Mouse (Mus musculus): ENCODE measurements around the gene Tmem102. TPM values are rescaled to one million over a fixed set of nuclear protein-coding genes. Genes with fewer than 3 reads are reported as not detected.

Gene Tmem102
- polyA plus RNA-seq (2017; shearing (Covaris generic)), result not detected

- no peak for ATAC-seq
Observed at GRCm38 (mm10) chr11:69804972-69805909, at the start of gene Tmem102. Gene Tmem102 (minus strand): TSS chr11:69805624.

- no peak for ATAC-seq
Observed at GRCm38 (mm10) chr11:69854680-69855079, 49.3 kb upstream of the Tmem102 start.

DNA sequence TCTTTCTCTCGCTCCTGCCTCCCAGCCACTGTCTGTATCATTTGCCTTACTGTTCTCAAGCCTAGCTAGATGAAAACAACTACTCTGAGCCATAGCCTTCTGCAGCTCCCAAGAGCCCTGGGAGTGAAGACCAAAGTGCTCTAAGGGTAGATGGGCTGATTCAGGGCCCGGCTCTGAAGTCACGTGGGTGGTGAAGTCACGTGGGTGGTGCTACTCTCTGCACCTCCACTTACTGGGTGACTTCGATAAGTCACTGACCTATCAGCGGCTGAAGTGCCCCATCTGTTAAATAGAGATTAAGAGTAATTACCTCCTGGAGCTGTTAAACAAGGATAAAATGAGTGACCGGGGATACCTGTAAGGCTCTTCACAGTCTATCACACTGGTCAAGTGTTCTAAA is 48.6 kb upstream of the Tmem102 start:
- ATAC-seq, result no peak

- ATAC-seq, result no peak
Observed at GRCm38 (mm10) chr11:69850754-69851153, 45.3 kb upstream of the Tmem102 start.

DNA sequence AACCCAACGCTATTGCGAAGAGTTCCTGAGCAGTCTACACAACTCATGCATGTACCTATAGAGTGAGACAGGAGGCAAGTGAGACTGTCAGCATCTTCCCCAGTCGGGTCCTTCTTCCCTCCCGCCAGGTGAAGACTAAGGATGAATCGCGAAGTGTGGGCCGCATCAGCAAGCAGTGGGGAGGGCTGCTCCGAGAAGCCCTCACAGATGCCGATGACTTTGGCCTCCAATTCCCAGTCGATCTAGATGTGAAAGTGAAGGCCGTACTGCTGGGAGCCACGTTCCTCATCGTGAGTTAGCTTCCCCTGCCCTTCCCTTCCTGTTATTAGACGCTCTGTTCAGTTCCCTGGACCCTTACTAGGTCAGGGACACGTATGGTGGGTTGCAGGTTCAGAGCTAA is 44.5 kb upstream of the Tmem102 start:
- ATAC-seq, result no peak

- ATAC-seq, result no peak
Observed at GRCm38 (mm10) chr11:69849128-69849527, 43.7 kb upstream of the Tmem102 start.

GRCm38 (mm10) chr11:69848021-69848420 is 42.6 kb upstream of the Tmem102 start:
- ATAC-seq, result no peak

GRCm38 (mm10) chr11:69846738-69847688 is 41.6 kb upstream of the Tmem102 start:
- peak; percentile 71 for ATAC-seq

GRCm38 (mm10) chr11:69846198-69846680 is 40.8 kb upstream of the Tmem102 start, which contains the start of gene Plscr3:
Gene Plscr3 (plus strand): TSS chr11:69846376.
- peak; percentile 82 for ATAC-seq

DNA sequence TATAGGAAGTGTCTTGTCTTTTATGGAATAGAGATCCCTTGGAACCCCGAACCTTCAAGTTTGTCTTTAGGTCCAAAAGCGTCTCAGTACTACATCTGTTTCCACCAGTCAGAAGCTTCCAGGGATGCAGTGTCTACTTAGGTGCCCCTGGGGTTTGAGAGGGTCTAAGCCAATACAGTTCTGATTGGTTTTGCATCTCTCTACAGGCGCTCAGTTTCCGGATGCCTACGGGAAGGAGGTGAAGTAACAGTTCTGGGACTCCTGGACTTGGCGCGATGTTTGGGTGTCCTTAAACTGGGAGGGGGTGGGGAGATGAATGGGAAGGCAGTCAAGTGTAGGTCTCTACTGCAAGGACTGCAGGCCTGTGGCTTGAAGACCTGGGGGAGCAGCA is 33.3 kb upstream of the Tmem102 start:
- peak; percentile 6 for ATAC-seq

DNA sequence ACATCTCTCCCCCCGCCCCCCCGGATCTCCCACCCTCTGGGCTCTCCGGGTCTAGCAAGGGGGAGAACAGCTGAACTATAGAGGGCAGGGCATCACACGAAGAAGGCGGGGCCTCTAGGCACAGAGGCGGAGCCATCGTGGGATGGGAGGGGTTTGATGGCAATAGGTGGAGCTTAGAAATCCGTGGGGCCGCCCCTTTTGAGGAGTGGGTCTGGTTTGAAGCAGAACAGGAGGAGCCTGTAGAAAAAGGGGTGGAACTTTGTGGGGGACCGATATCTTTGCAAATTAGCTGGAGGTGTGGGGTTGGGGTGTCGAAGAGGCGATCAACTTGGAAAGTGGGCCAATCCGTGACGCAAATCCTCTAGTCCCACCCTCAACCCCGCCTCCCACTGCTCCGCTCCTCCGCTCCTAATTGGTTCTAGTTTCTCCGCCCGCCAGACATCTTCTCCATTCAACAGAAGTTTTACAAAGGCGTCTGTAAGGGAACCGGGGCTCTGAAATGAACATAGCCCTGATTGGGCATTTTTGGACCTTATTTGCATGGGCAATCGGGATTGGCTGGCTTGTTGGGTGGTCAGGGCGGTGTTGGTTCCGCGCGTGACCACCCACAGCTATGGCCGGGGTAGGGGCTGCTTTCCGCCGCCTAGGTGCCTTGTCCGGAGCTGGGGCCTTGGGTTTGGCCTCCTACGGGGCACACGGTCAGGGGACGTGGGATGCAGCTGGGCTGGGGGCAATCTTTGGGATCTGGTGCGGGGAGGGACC is 32.7 kb upstream of the Tmem102 start, which contains the start of gene Tmem256:
Gene Tmem256 (plus strand): TSS at position 563 of the 762 bp plus-strand sequence.
- ATAC-seq, result peak; percentile 85

DNA sequence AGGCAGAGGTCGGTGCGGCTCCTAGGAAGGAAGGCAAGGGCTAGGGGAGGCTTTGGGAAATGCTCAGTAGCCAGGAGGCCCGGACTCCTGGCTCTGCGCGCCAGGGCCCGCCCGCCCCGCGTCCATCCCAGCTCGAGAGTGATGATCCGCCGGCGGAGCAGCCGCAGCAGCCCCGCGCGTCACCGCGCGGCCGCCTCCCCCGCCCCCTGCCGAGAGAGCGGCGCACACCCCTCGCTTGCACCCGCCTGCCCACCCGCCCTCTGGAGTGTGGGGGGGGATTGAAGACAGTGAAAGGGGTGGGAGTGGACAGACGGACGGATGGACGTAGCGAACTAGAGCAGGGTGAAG is 32.2 kb upstream of the Tmem102 start, which contains the start of gene Nlgn2:
Gene Nlgn2 (minus strand): TSS at position 181 of the 348 bp plus-strand sequence.
- ATAC-seq, result peak; percentile 20

DNA sequence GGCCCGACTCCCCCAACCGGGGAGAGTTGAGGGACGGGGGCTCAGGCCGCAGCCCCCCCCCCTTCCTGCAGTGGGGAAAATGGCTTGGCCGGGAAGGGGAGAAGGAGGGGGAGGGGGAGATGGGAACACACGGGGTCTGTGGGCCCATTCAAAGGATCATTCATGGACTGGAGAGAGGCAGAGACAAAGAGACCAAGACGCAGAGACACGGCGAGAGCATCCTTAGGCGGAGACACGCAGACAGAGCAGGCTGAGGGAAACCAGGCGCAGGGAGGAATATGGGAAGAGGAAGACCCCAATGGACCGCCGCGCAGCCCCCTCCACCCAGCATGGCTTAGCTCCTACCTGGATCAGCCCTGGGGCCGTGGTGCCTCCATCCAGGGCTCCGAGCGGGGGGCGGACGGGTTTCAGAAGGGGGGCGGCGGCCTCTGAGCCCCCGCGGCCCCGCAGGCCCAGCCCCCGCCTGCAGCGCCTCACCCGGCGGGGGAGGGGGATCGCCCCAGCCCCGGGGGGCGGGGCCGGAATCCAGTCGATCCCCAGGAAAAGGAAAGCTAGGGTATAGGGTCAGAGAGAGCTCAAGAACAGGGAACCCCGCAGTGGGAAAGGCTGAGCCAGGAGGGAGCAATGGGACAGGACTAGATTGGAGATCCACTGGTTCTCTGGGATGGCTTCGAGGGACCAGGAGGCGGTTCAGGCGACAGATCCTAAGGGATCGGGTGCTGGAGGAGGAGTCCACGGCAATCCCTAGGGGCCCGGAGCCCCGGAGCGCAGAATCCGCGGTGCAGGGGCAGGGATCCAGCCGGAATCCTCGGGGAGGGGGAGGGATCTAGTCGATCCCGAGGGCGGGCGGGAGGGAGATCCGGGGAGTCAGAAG is 31.5 kb upstream of the Tmem102 start:
- no peak for ATAC-seq

GRCm38 (mm10) chr11:69835966-69836335 is 30.5 kb upstream of the Tmem102 start:
- no peak for ATAC-seq

DNA sequence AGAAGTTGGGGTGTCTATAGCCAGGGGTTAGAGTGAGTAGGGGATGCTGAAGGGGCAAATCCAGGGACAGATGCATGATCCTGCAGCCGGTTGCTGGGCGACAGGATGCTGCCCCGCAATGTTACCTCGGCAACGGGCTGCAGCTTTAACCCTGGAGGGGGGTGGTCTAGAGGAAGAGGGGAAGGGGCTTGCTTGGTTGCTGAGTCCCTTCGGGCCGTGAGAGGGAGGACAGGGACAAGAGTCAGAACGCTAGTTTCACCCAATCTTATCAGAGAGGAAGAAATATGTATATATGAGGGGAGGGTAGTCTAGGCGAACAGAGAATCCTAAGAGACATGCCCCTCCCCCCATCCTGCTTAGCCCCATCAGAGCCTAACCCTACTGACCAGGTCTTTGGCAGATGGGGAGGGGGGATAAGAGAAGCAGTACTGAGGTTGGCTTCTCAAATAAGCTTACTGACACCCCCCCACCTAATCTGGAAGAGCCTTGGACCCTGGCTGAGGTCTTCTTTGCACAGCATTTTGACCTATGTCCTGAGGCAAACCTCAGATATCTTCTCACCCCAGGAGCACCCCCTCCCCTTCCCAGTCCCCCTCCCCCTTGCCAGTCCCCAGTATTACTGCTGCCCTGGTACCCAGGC is 30.0 kb upstream of the Tmem102 start:
- ATAC-seq, result no peak

DNA sequence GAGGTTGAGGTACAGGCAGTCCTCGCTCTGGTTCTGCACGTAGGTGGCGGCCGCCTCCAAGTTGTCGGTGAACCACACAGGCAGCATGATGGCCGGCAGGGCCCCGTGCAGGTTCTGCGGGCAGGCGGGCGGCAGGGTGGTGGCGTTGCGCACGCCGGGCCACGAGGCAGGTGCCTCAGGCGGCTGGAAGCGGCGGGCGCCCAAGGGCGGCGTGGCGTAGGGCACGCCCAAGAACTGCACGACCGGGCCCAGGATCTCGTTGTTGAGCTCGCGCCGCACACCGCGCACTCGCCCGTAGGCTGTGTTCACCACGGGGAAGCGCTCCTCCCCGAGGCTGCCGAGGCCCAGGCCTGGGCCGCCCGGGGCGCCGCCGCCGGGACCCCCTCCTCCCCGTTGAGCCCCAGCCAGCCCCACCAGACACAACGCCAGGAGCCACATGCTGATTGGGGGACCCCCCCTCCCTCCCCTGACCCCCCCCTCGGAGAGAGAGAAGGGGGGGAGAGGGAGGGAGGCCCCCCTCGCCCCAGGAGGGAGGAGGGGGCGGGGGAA is 28.7 kb upstream of the Tmem102 start:
- no peak for ATAC-seq

GRCm38 (mm10) chr11:69833554-69833953 is 28.1 kb upstream of the Tmem102 start:
- no peak for ATAC-seq

DNA sequence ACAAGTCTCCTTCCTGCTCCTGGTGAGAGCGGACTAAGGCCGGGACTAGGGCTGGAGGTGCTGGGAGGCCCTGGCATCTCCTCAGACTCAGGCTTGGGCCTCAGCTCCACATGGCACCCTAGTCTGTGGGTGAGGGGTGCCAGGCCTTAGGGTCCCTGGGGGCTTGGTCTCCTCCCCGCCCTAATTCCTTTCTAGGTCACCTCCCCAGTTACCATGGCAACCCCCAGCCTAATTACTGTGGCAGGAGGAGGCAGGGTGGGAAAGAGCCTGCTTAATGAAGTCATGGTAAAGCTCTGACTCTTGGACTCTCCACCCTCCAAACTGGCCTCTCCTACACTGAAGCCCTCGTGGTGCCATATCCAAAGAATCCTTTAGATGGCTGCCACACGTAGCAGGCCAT is 23.4 kb upstream of the Tmem102 start:
- ATAC-seq, result no peak

DNA sequence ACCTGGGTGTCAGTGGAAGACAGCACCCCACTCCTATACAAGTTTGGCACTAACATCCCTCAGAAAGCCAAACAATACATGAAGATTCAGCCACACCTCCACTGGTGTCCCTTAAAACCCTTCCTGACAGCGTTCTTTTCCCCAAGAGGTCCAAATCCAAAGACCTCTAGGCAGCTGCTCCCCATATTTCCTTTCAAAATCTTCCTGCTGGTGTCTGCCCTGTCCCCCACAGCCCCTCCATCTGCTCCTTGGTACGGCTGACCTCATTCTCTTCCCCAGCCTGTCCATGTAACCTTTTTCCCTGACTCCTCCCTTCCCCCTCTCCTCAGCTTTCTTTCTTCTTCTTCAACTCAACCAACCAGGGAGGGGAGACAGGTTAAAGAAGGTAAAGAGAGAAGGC is 18.0 kb upstream of the Tmem102 start:
- ATAC-seq, result no peak

DNA sequence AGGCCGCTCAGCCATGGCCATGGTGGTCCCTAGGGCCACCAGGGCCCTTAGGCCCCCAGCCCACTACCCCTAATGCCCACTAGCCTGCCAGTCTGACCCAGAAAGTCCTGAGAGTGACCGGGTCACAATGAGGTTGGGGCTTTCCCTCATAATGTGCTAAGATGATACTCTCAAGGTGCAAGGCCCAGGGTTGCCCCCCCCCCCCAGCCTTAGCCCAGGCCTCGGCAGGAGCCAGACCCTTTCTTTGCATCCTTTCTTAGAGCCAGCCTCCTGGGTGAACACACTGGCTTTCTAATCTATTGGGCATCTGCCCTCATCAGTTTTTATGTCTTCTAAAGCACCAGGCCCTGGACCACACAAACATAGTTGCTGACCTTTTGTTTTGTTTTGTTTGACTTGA is 16.7 kb upstream of the Tmem102 start, which contains the start of gene Spem1:
Gene Spem1 (minus strand): TSS at position 101 of the 400 bp plus-strand sequence.
- no peak for ATAC-seq
